Mouse (Mus musculus): Measurements from ENCODE around the gene Ralb. TPM values are rescaled to one million over a fixed set of nuclear protein-coding genes. Genes with fewer than 3 reads are reported as not detected.

Ralb gene
- polyA plus RNA-seq, 1 experiment, result 26.0 TPM

GRCm38 (mm10) chr1:119479641-119480040 lies 25.0 kb downstream of the Ralb start:
- no peak overlapping the region for H3ac ChIP-seq (ENCODE audit: control insufficient read depth, insufficient read length)
- peaks cover 17% of the 10 kb centered on the region for H3K79me2 ChIP-seq (ENCODE audit: control insufficient read depth, insufficient read depth)
- TF ChIP-seq E2F4 (IDR thresholded peaks at IDR 0.05; ENCODE audit: insufficient read depth), result no peak
- no peak for TF ChIP-seq SRF (IDR thresholded peaks at IDR 0.05; ENCODE audit: control insufficient read depth, insufficient read length, low read depth)
- TF ChIP-seq MAX (IDR thresholded peaks at IDR 0.05; ENCODE audit: low read depth), result no peak
- no peak for TF ChIP-seq MYOD1 (IDR thresholded peaks at IDR 0.05; ENCODE audit: control insufficient read depth in 1 of 3, insufficient read length in 2 of 3, low read depth in 2 of 3)
- TF ChIP-seq TCF12 (IDR thresholded peaks at IDR 0.05; ENCODE audit: insufficient read depth, poor library complexity, severe bottlenecking), result no peak
- no peak for TF ChIP-seq USF1 (IDR thresholded peaks at IDR 0.05; ENCODE audit: low read depth)
- no peak for TF ChIP-seq POLR2AphosphoS2 (IDR thresholded peaks at IDR 0.05; ENCODE audit: insufficient read length, low read depth)
- TF ChIP-seq REST (IDR thresholded peaks at IDR 0.05; ENCODE audit: insufficient read depth, insufficient read length), result no peak
- no peak for TF ChIP-seq POLR2A (IDR thresholded peaks at IDR 0.05; ENCODE audit: insufficient read length, low read depth)
- no peak for TF ChIP-seq TCF3 (IDR thresholded peaks at IDR 0.05; ENCODE audit: insufficient read length, low read depth)
- no peak for TF ChIP-seq CEBPB (IDR thresholded peaks at IDR 0.05; ENCODE audit: insufficient read depth, poor library complexity, severe bottlenecking)
- TF ChIP-seq MYOG (IDR thresholded peaks at IDR 0.05; ENCODE audit: control insufficient read depth in 1 of 3, insufficient read depth in 1 of 3, insufficient read length in 2 of 3, low read depth in 2 of 3), result no peak
- no peak overlapping the region for H3K4me3 ChIP-seq
- H3K4me2 ChIP-seq (ENCODE audit: low read depth), result no peak overlapping the region
- no peaks in the 10 kb centered on the region for H3K27me3 ChIP-seq (ENCODE audit: control insufficient read depth, insufficient read depth, insufficient read length)
- H3K36me3 ChIP-seq (ENCODE audit: control insufficient read depth, insufficient read depth), result peaks cover 27% of the 10 kb centered on the region

- Histone ChIP-seq H3K36me3 (ENCODE audit: control insufficient read depth, insufficient read depth) (peaks cover 26% of the 10 kb centered on the region), H3K4me2 (ENCODE audit: low read depth) (no peak overlapping the region), H3K27me3 (ENCODE audit: control insufficient read depth, insufficient read depth, insufficient read length) (no peaks in the 10 kb centered on the region), H3K4me3 (no peak overlapping the region), H3ac (ENCODE audit: control insufficient read depth, insufficient read length) (no peak overlapping the region), H3K79me2 (ENCODE audit: control insufficient read depth, insufficient read depth) (peaks cover 7% of the 10 kb centered on the region)
- TF ChIP-seq E2F4 (IDR thresholded peaks at IDR 0.05; ENCODE audit: insufficient read depth), result no peak
- no peak for TF ChIP-seq TCF12 (IDR thresholded peaks at IDR 0.05; ENCODE audit: insufficient read depth, poor library complexity, severe bottlenecking)
- no peak for TF ChIP-seq MYOD1 (IDR thresholded peaks at IDR 0.05; ENCODE audit: control insufficient read depth in 1 of 3, insufficient read length in 2 of 3, low read depth in 2 of 3)
- TF ChIP-seq CEBPB (IDR thresholded peaks at IDR 0.05; ENCODE audit: insufficient read depth, poor library complexity, severe bottlenecking), result no peak
- TF ChIP-seq SRF (IDR thresholded peaks at IDR 0.05; ENCODE audit: control insufficient read depth, insufficient read length, low read depth), result no peak
- TF ChIP-seq REST (IDR thresholded peaks at IDR 0.05; ENCODE audit: insufficient read depth, insufficient read length), result no peak
- TF ChIP-seq MAX (IDR thresholded peaks at IDR 0.05; ENCODE audit: low read depth), result no peak
- TF ChIP-seq POLR2A (IDR thresholded peaks at IDR 0.05; ENCODE audit: insufficient read length, low read depth), result no peak
- TF ChIP-seq TCF3 (IDR thresholded peaks at IDR 0.05; ENCODE audit: insufficient read length, low read depth), result no peak
- no peak for TF ChIP-seq POLR2AphosphoS2 (IDR thresholded peaks at IDR 0.05; ENCODE audit: insufficient read length, low read depth)
Measured at GRCm38 (mm10) chr1:119476905-119477353, 27.7 kb downstream of the Ralb start.

GRCm38 (mm10) chr1:119474671-119475070 lies 29.9 kb downstream of the Ralb start:
- no peak overlapping the region for H3K4me3 ChIP-seq
- no peaks in the 10 kb centered on the region for H3K27me3 ChIP-seq (ENCODE audit: control insufficient read depth, insufficient read depth, insufficient read length)
- no peak overlapping the region for H3ac ChIP-seq (ENCODE audit: control insufficient read depth, insufficient read length)
- H3K4me2 ChIP-seq (ENCODE audit: low read depth), result no peak overlapping the region
- TF ChIP-seq USF1 (IDR thresholded peaks at IDR 0.05; ENCODE audit: low read depth) (no peak), MYOG (IDR thresholded peaks at IDR 0.05; ENCODE audit: control insufficient read depth in 1 of 3, insufficient read depth in 1 of 3, insufficient read length in 2 of 3, low read depth in 2 of 3) (no peak), CEBPB (IDR thresholded peaks at IDR 0.05; ENCODE audit: insufficient read depth, poor library complexity, severe bottlenecking) (no peak), MYOD1 (IDR thresholded peaks at IDR 0.05; ENCODE audit: control insufficient read depth in 1 of 3, insufficient read length in 2 of 3, low read depth in 2 of 3) (no peak), E2F4 (IDR thresholded peaks at IDR 0.05; ENCODE audit: insufficient read depth) (no peak), POLR2A (IDR thresholded peaks at IDR 0.05; ENCODE audit: insufficient read length, low read depth) (no peak), TCF3 (IDR thresholded peaks at IDR 0.05; ENCODE audit: insufficient read length, low read depth) (no peak)
- peaks cover 21% of the 10 kb centered on the region for H3K36me3 ChIP-seq (ENCODE audit: control insufficient read depth, insufficient read depth)
- no peaks in the 10 kb centered on the region for H3K79me2 ChIP-seq (ENCODE audit: control insufficient read depth, insufficient read depth)

DNA sequence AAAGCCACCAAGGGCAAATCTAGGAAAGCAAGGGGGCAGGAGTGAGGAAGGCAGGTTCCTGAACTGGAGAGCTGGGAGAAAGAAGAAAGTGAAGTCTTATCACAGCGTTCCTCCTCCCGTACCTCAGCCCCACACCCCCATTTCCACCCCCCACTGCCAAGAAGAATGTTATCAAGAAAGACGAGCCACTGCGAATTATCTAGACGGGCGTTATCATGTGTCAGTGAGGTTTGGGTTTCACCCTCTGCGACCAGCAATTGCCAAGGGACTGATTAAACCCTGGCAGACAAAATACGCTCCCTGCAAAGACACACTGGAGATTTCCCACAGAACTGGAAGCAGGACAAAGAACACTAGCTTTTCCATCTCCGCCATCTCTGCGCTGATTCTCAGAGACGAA lies 31.9 kb downstream of the Ralb start:
- Histone ChIP-seq H3K4me2 (ENCODE audit: low read depth) (no peak overlapping the region), H3K27me3 (ENCODE audit: control insufficient read depth, insufficient read depth, insufficient read length) (no peaks in the 10 kb centered on the region), H3K36me3 (ENCODE audit: control insufficient read depth, insufficient read depth) (peaks cover 21% of the 10 kb centered on the region), H3K79me2 (ENCODE audit: control insufficient read depth, insufficient read depth) (no peaks in the 10 kb centered on the region), H3K4me3 (no peak overlapping the region), H3ac (ENCODE audit: control insufficient read depth, insufficient read length) (no peak overlapping the region)
- TF ChIP-seq SRF (IDR thresholded peaks at IDR 0.05; ENCODE audit: control insufficient read depth, insufficient read length, low read depth) (no peak), MAX (IDR thresholded peaks at IDR 0.05; ENCODE audit: low read depth) (no peak), MYOG (IDR thresholded peaks at IDR 0.05; ENCODE audit: control insufficient read depth in 1 of 3, insufficient read depth in 1 of 3, insufficient read length in 2 of 3, low read depth in 2 of 3) (no peak), E2F4 (IDR thresholded peaks at IDR 0.05; ENCODE audit: insufficient read depth) (no peak), TCF12 (IDR thresholded peaks at IDR 0.05; ENCODE audit: insufficient read depth, poor library complexity, severe bottlenecking) (no peak), MYOD1 (IDR thresholded peaks at IDR 0.05; ENCODE audit: control insufficient read depth in 1 of 3, insufficient read length in 2 of 3, low read depth in 2 of 3) (no peak), POLR2A (IDR thresholded peaks at IDR 0.05; ENCODE audit: insufficient read length, low read depth) (no peak), CEBPB (IDR thresholded peaks at IDR 0.05; ENCODE audit: insufficient read depth, poor library complexity, severe bottlenecking) (no peak), USF1 (IDR thresholded peaks at IDR 0.05; ENCODE audit: low read depth) (no peak), POLR2AphosphoS2 (IDR thresholded peaks at IDR 0.05; ENCODE audit: insufficient read length, low read depth) (no peak), REST (IDR thresholded peaks at IDR 0.05; ENCODE audit: insufficient read depth, insufficient read length) (no peak), TCF3 (IDR thresholded peaks at IDR 0.05; ENCODE audit: insufficient read length, low read depth) (no peak)

Data from myocyte (in vitro differentiated cells).